Mouse (Mus musculus) embryo, embryonic 10 days (tissue): ENCODE data around the gene Naa30.
"Not testable (repeated sequence)": the region's sequence is repeated elsewhere in the genome, so short reads cannot be mapped to it uniquely, and the experiment has no call there.

ENCODE experiments used
- DNase-seq: peaks from one replicate; pipeline ENCODE4 v3.0.0-alpha.2; 2015; ENCODE audit warnings: low spot score

The Naa30 gene

GRCm38 (mm10) chr14:49171867-49172581 is at the start of gene Naa30:
Gene Naa30 (plus strand): TSS chr14:49172226.
- DNase-seq = peak; percentile 95

GRCm38 (mm10) chr14:49127162-49127779 is 44.8 kb upstream of the Naa30 start:
- peak; percentile 46 for DNase-seq

- no peak for DNase-seq
Observed at GRCm38 (mm10) chr14:49128544-49129263, 43.3 kb upstream of the Naa30 start.

- no peak for DNase-seq
Observed at GRCm38 (mm10) chr14:49132391-49132790, 39.6 kb upstream of the Naa30 start.

GRCm38 (mm10) chr14:49138171-49138570 is 33.9 kb upstream of the Naa30 start:
- no peak for DNase-seq

- DNase-seq = no peak
Observed at GRCm38 (mm10) chr14:49140756-49141155, 31.3 kb upstream of the Naa30 start.

- peak; percentile 84 for DNase-seq
Observed at GRCm38 (mm10) chr14:49153801-49154200, 18.2 kb upstream of the Naa30 start.

- DNase-seq = peak; percentile 34
Observed at GRCm38 (mm10) chr14:49155572-49155971, 16.5 kb upstream of the Naa30 start.

GRCm38 (mm10) chr14:49158143-49158925 is 13.7 kb upstream of the Naa30 start:
- DNase-seq = no peak

GRCm38 (mm10) chr14:49171286-49171685 is 740 bp upstream of the Naa30 start:
- DNase-seq = peak; percentile 20

GRCm38 (mm10) chr14:49172582-49172988 is 559 bp downstream of the Naa30 start:
- peak; percentile 59 for DNase-seq

GRCm38 (mm10) chr14:49173290-49174135 is 1.5 kb downstream of the Naa30 start:
- DNase-seq = no peak

- no peak for DNase-seq
Observed at GRCm38 (mm10) chr14:49179736-49180135, 7.7 kb downstream of the Naa30 start.

- DNase-seq = no peak
Observed at GRCm38 (mm10) chr14:49186270-49186669, 14.2 kb downstream of the Naa30 start.

GRCm38 (mm10) chr14:49197031-49197527 is 25.1 kb downstream of the Naa30 start:
- DNase-seq = no peak

- DNase-seq = no peak
Observed at GRCm38 (mm10) chr14:49201073-49201778, 29.2 kb downstream of the Naa30 start.

GRCm38 (mm10) chr14:49210215-49210614 is 38.2 kb downstream of the Naa30 start:
- not testable (repeated sequence) for DNase-seq

- no peak for DNase-seq
Observed at GRCm38 (mm10) chr14:49218677-49219076, 46.7 kb downstream of the Naa30 start.

GRCm38 (mm10) chr14:49219466-49220022 is 47.5 kb downstream of the Naa30 start:
- not testable (repeated sequence) for DNase-seq

- DNase-seq = no peak
Observed at GRCm38 (mm10) chr14:49221771-49222170, 49.7 kb downstream of the Naa30 start.
